Mouse (Mus musculus) kidney, adult 8-10 months (tissue): ENCODE data around the gene Nbas.

Experiments
- DNase-seq, 2 experiments: peaks; one replicate each; pipeline ENCODE4 v3.0.0; 2022

The Nbas gene

GRCm38 (mm10) chr12:13410191-13410590, 141.3 kb downstream of the Nbas start:
- DNase-seq, result no peak

- DNase-seq, result no peak
These were observed 149.7 kb downstream of the Nbas start for GRCm38 (mm10) chr12:13418651-13419050.

GRCm38 (mm10) chr12:13430219-13430618, 161.3 kb downstream of the Nbas start:
- no peak for DNase-seq

- no peak for DNase-seq
These were observed 175.9 kb downstream of the Nbas start for GRCm38 (mm10) chr12:13444653-13445431.

GRCm38 (mm10) chr12:13445486-13446065, 176.6 kb downstream of the Nbas start:
- no peak for DNase-seq

- DNase-seq, result no peak
These were observed 180.0 kb downstream of the Nbas start for GRCm38 (mm10) chr12:13448916-13449315.

- no peak for DNase-seq
These were observed 183.1 kb downstream of the Nbas start for GRCm38 (mm10) chr12:13452050-13452449.

- no peak for DNase-seq
These were observed 191.4 kb downstream of the Nbas start for GRCm38 (mm10) chr12:13460223-13460853.

GRCm38 (mm10) chr12:13461558-13462153, 192.7 kb downstream of the Nbas start:
- DNase-seq, result no peak

- DNase-seq, result no peak
These were observed 193.5 kb downstream of the Nbas start for GRCm38 (mm10) chr12:13462397-13462796.

- DNase-seq, result no peak
These were observed 196.6 kb downstream of the Nbas start for GRCm38 (mm10) chr12:13465554-13465953.

GRCm38 (mm10) chr12:13474881-13475280, 205.9 kb downstream of the Nbas start:
- no peak for DNase-seq

GRCm38 (mm10) chr12:13479163-13479562, 210.2 kb downstream of the Nbas start:
- DNase-seq, result no peak

- no peak for DNase-seq
These were observed 217.3 kb downstream of the Nbas start for GRCm38 (mm10) chr12:13486278-13486677.

GRCm38 (mm10) chr12:13497211-13497610, 228.3 kb downstream of the Nbas start:
- no peak for DNase-seq

GRCm38 (mm10) chr12:13499237-13499889, 230.4 kb downstream of the Nbas start:
- DNase-seq, result no peak

GRCm38 (mm10) chr12:13500191-13500590, 231.3 kb downstream of the Nbas start:
- no peak for DNase-seq

GRCm38 (mm10) chr12:13504771-13505444, 236.0 kb downstream of the Nbas start:
- DNase-seq, result no peak

- no peak for DNase-seq
These were observed 249.1 kb downstream of the Nbas start for GRCm38 (mm10) chr12:13518082-13518481.

- no peak for DNase-seq
These were observed 250.5 kb downstream of the Nbas start for GRCm38 (mm10) chr12:13519413-13519812.

- DNase-seq, result peak in 1 of 2 experiments; percentile 10
These were observed 263.9 kb downstream of the Nbas start for GRCm38 (mm10) chr12:13532731-13533365.

GRCm38 (mm10) chr12:13539171-13539570, 270.2 kb downstream of the Nbas start:
- DNase-seq, result no peak
